Comparison of ENCODE assay signal across 8 mouse cellular contexts in genomic region chr14:20639918-20640619, GRCm38 (mm10). TPM values are rescaled to one million over a fixed set of nuclear protein-coding genes. Genes with fewer than 3 reads are reported as not detected.
DNase-seq lines count a peak whose midpoint lies in the region; ATAC-seq and TF ChIP-seq lines count a peak whose summit lies in the region.

No protein-coding gene starts in this region.

- 0 out of 2 replicates have a peak, but pooled peaks cover 4% of the 10 kb centered on the region for H3K36me3 ChIP-seq in hindbrain, embryonic 10.5 days
- no peaks in the 10 kb centered on the region for H3K36me3 ChIP-seq in lung, postnatal 0 days (ENCODE audit: insufficient read depth, low read length)
- no peaks in the 10 kb centered on the region for H3K36me3 ChIP-seq in stomach, embryonic 15.5 days

- H3K4me1 ChIP-seq in brown adipose tissue, adult 24 weeks (ENCODE audit: control insufficient read depth, insufficient read depth, insufficient read length, low read length): no peaks in the 10 kb centered on the region
- peaks cover 18% of the 10 kb centered on the region for H3K4me1 ChIP-seq in hindbrain, embryonic 10.5 days (replicated peaks)
- H3K4me1 ChIP-seq in lung, postnatal 0 days (ENCODE audit: insufficient read depth, low read depth, low read length): peaks cover 2% of the 10 kb centered on the region; the same call in 1 of the 2 replicates
- no peaks in the 10 kb centered on the region for H3K4me1 ChIP-seq in stomach, embryonic 15.5 days

- no peak for TF ChIP-seq CTCF in lung, postnatal 0 days (IDR thresholded peaks at IDR 0.05)

- WGBS in hindbrain, embryonic 10.5 days: 2% methylated on average over 16 of the region's 16 CpGs
- 3% methylated on average over 16 of the region's 16 CpGs for WGBS in lung, postnatal 0 days
- WGBS in stomach, embryonic 15.5 days: 3% methylated on average over 16 of the region's 16 CpGs

- peak overlapping the region; percentile 95 for H3K9ac ChIP-seq in lung, postnatal 0 days (replicated peaks; ENCODE audit: low read depth)
- H3K9ac ChIP-seq in stomach, embryonic 15.5 days: peak overlapping the region; percentile 56

- no peak for TF ChIP-seq EP300 in lung, postnatal 0 days (IDR thresholded peaks at IDR 0.05)

- DNase-seq in frontal cortex, adult 2 months (ENCODE audit: extremely low spot score in 1 of 2, low spot score in 1 of 2): no peak
- DNase-seq in B cell, adult 2 months: peak; percentile 71 to 79
- DNase-seq in hindbrain, embryonic 10.5 days (ENCODE audit: low spot score): peak; percentile 32
- DNase-seq in lung, postnatal 0 days (ENCODE audit: low spot score): no peak
- DNase-seq in layer of hippocampus, adult 18-20 months (ENCODE audit: low spot score in 2 of 2): no peak

- no peak overlapping the region for H3K27ac ChIP-seq in brown adipose tissue, adult 24 weeks (replicated peaks; ENCODE audit: low read depth, low read length)
- H3K27ac ChIP-seq in hindbrain, embryonic 10.5 days: peak overlapping the region; percentile 97
- peak overlapping the region; percentile 96 for H3K27ac ChIP-seq in lung, postnatal 0 days (ENCODE audit: low read length)
- peak overlapping the region; percentile 94 for H3K27ac ChIP-seq in stomach, embryonic 15.5 days

- H3K9me3 ChIP-seq in hindbrain, embryonic 10.5 days: no peaks in the 10 kb centered on the region
- no peaks in the 10 kb centered on the region for H3K9me3 ChIP-seq in lung, postnatal 0 days (ENCODE audit: low read length)
- no peaks in the 10 kb centered on the region for H3K9me3 ChIP-seq in stomach, embryonic 15.5 days

- ATAC-seq in frontal cortex, adult (ENCODE audit: low TSS enrichment): peak; percentile 13
- ATAC-seq in lung, postnatal 0 days: peak; percentile 25
- ATAC-seq in stomach, embryonic 15.5 days (ENCODE audit: insufficient read depth, low FRiP score, low read depth): peak; percentile 50

- H3K4me2 ChIP-seq in lung, postnatal 0 days (replicated peaks; ENCODE audit: low read depth, low read length): peak overlapping the region; percentile 85
- H3K4me2 ChIP-seq in stomach, embryonic 15.5 days: peak overlapping the region; percentile 76

- H3K27me3 ChIP-seq in hindbrain, embryonic 10.5 days (ENCODE audit: insufficient read depth, poor library complexity, severe bottlenecking): no peaks in the 10 kb centered on the region
- H3K27me3 ChIP-seq in lung, postnatal 0 days (replicated peaks; ENCODE audit: insufficient read depth, low read length): no peaks in the 10 kb centered on the region
- no peaks in the 10 kb centered on the region for H3K27me3 ChIP-seq in stomach, embryonic 15.5 days (replicated peaks)

- H3K4me3 ChIP-seq in brown adipose tissue, adult 24 weeks (ENCODE audit: insufficient read depth, low read depth, low read length): peak overlapping the region; percentile 63
- peak overlapping the region; percentile 93 for H3K4me3 ChIP-seq in hindbrain, embryonic 10.5 days
- H3K4me3 ChIP-seq in lung, postnatal 0 days (ENCODE audit: low read depth, low read length): peak overlapping the region; percentile 77
- H3K4me3 ChIP-seq in stomach, embryonic 15.5 days (replicated peaks): peak overlapping the region; percentile 88

RNA-seq across cellular contexts. Expression of gene Usp54, which starts 0.8 kb away (rescaled TPM):
- polyA plus RNA-seq in frontal cortex, adult 2 months (2012; rRNA removed): 40.5 and 45.0 TPM in 2 replicates
- 1.5 and 2.0 TPM in 2 replicates for polyA plus RNA-seq in brown adipose tissue, adult 24 weeks (2012; ENCODE audit: insufficient read depth, insufficient read length, missing spikeins)
- polyA plus RNA-seq in hindbrain, embryonic 10.5 days (2016; fragmentation: Nextera tagmentation; extraction: Ambion mirVana): 12.7 and 14.0 TPM in 2 replicates
- polyA plus RNA-seq in lung, postnatal 0 days (2015; fragmentation: Nextera tagmentation; extraction: Ambion mirVana): 3.9 and 5.0 TPM in 2 replicates
- 5.5 and 6.3 TPM in 2 replicates for polyA plus RNA-seq in stomach, embryonic 15.5 days (2015; fragmentation: Nextera tagmentation; extraction: Ambion mirVana)
- 10 to 100 TPM; 58.7 to 59.4 TPM for total RNA-seq in layer of hippocampus, adult 18-20 months (2021)

RNA-seq across cellular contexts. Expression of gene Myoz1, which starts 16.3 kb away (rescaled TPM):
- polyA plus RNA-seq in frontal cortex, adult 2 months (2012; rRNA removed): 1.4 and 2.2 TPM in 2 replicates
- 27.3 and 47.5 TPM in 2 replicates for polyA plus RNA-seq in brown adipose tissue, adult 24 weeks (2012; ENCODE audit: insufficient read depth, insufficient read length, missing spikeins)
- 0.27 and 0.51 TPM in 2 replicates for polyA plus RNA-seq in hindbrain, embryonic 10.5 days (2016; fragmentation: Nextera tagmentation; extraction: Ambion mirVana)
- polyA plus RNA-seq in lung, postnatal 0 days (2015; fragmentation: Nextera tagmentation; extraction: Ambion mirVana): 0.38 and 0.40 TPM in 2 replicates
- 0.23 and 0.77 TPM in 2 replicates for polyA plus RNA-seq in stomach, embryonic 15.5 days (2015; fragmentation: Nextera tagmentation; extraction: Ambion mirVana)
- not detected for total RNA-seq in layer of hippocampus, adult 18-20 months (2021)

RNA-seq across cellular contexts. Expression of gene Synpo2l, which starts 28.1 kb away (rescaled TPM):
- polyA plus RNA-seq in frontal cortex, adult 2 months (2012; rRNA removed): 0.29 and 0.40 TPM in 2 replicates
- 0.63 and 1.8 TPM in 2 replicates for polyA plus RNA-seq in brown adipose tissue, adult 24 weeks (2012; ENCODE audit: insufficient read depth, insufficient read length, missing spikeins)
- polyA plus RNA-seq in hindbrain, embryonic 10.5 days (2016; fragmentation: Nextera tagmentation; extraction: Ambion mirVana): 0.21 and 0.46 TPM in 2 replicates
- polyA plus RNA-seq in lung, postnatal 0 days (2015; fragmentation: Nextera tagmentation; extraction: Ambion mirVana): 0.63 and 0.96 TPM in 2 replicates
- 0.45 and 0.88 TPM in 2 replicates for polyA plus RNA-seq in stomach, embryonic 15.5 days (2015; fragmentation: Nextera tagmentation; extraction: Ambion mirVana)
- under 1 TPM; 0.12 to 0.13 TPM for total RNA-seq in layer of hippocampus, adult 18-20 months (2021)

RNA-seq across cellular contexts. Expression of gene Sec24c, which starts 34.0 kb away (rescaled TPM):
- 81.0 and 91.9 TPM in 2 replicates for polyA plus RNA-seq in frontal cortex, adult 2 months (2012; rRNA removed)
- polyA plus RNA-seq in brown adipose tissue, adult 24 weeks (2012; ENCODE audit: insufficient read depth, insufficient read length, missing spikeins): 27.2 and 38.4 TPM in 2 replicates
- polyA plus RNA-seq in hindbrain, embryonic 10.5 days (2016; fragmentation: Nextera tagmentation; extraction: Ambion mirVana): 111 and 112 TPM in 2 replicates
- polyA plus RNA-seq in lung, postnatal 0 days (2015; fragmentation: Nextera tagmentation; extraction: Ambion mirVana): 37.6 and 40.1 TPM in 2 replicates
- polyA plus RNA-seq in stomach, embryonic 15.5 days (2015; fragmentation: Nextera tagmentation; extraction: Ambion mirVana): 81.1 and 90.2 TPM in 2 replicates
- total RNA-seq in layer of hippocampus, adult 18-20 months (2021): 100 to 1,000 TPM in 1 of 2 experiments, 10 to 100 TPM in 1; 97.2 to 109 TPM

RNA-seq across cellular contexts. Expression of gene Fut11, which starts 54.7 kb away (rescaled TPM):
- 15.2 and 15.3 TPM in 2 replicates for polyA plus RNA-seq in frontal cortex, adult 2 months (2012; rRNA removed)
- 1.6 and 3.3 TPM in 2 replicates for polyA plus RNA-seq in brown adipose tissue, adult 24 weeks (2012; ENCODE audit: insufficient read depth, insufficient read length, missing spikeins)
- 20.1 and 20.7 TPM in 2 replicates for polyA plus RNA-seq in hindbrain, embryonic 10.5 days (2016; fragmentation: Nextera tagmentation; extraction: Ambion mirVana)
- 24.2 and 26.3 TPM in 2 replicates for polyA plus RNA-seq in lung, postnatal 0 days (2015; fragmentation: Nextera tagmentation; extraction: Ambion mirVana)
- 27.1 and 28.5 TPM in 2 replicates for polyA plus RNA-seq in stomach, embryonic 15.5 days (2015; fragmentation: Nextera tagmentation; extraction: Ambion mirVana)
- 10 to 100 TPM; 14.5 to 14.7 TPM for total RNA-seq in layer of hippocampus, adult 18-20 months (2021)

Comparison
In these comparisons a context has a peak if more than half of its experiments do, and no peak if none do; other contexts are left out.
1. DNase-seq: peak in B cell, adult 2 months (2 of 2) and hindbrain, embryonic 10.5 days (single experiment); none in frontal cortex, adult 2 months (0 of 2), lung, postnatal 0 days (single experiment) and layer of hippocampus, adult 18-20 months (0 of 2).
2. Peak in every context shown above with its lines, with median percentiles within 50 percentile points of each other: ATAC-seq and H3K4me3 ChIP-seq.